Mouse (Mus musculus) stomach, embryonic 14.5 days (tissue): ENCODE data around the gene Zscan2. TPM values are rescaled to one million over a fixed set of nuclear protein-coding genes. Genes with fewer than 3 reads are reported as not detected.

Experiments
- ATAC-seq: fragments of 200-750 bp; cut with Nextera tagmentation; 2 replicates; pipeline ENCODE4 v1.8.0; 2017; ENCODE audit warnings: low read depth, moderate TSS enrichment; ENCODE audit not compliant: insufficient number of reproducible peaks, insufficient read depth, low FRiP score
- H3K27ac ChIP-seq: fragments of 300-500 bp; sonication (generic); 2 replicates; pipeline ENCODE4 v1.5.1; 2014; ENCODE audit warnings: mild to moderate bottlenecking, low read length, moderate library complexity, mixed read lengths
- H3K27me3 ChIP-seq: fragments of 300-500 bp; sonication (generic); 2 replicates; pipeline ENCODE4 v1.6.1; 2014; ENCODE audit warnings: low read length, control low read depth, mixed read lengths; ENCODE audit not compliant: control insufficient read depth, insufficient read depth
- H3K36me3 ChIP-seq: fragments of 300-500 bp; sonication (generic); 2 replicates; pipeline ENCODE4 v1.6.1; 2014; ENCODE audit warnings: mild to moderate bottlenecking, control low read depth, low read length, moderate library complexity, mixed read lengths; ENCODE audit not compliant: control insufficient read depth, insufficient read depth
- H3K4me1 ChIP-seq: fragments of 300-500 bp; sonication (generic); 2 replicates; pipeline ENCODE4 v1.6.1; 2014; ENCODE audit warnings: low read length, control low read depth, mixed read lengths; ENCODE audit not compliant: control insufficient read depth, insufficient read depth
- H3K4me2 ChIP-seq: fragments of 300-500 bp; sonication (generic); replicated peaks from 2 replicates; pipeline ENCODE4 v1.6.1; 2014; ENCODE audit warnings: low read depth, low read length, control low read depth
- H3K4me3 ChIP-seq: fragments of 300-500 bp; sonication (generic); 2 replicates; pipeline ENCODE4 v1.5.1; 2014; ENCODE audit warnings: low read depth, low read length, control low read depth
- H3K9ac ChIP-seq: fragments of 300-500 bp; sonication (generic); replicated peaks from 2 replicates; pipeline ENCODE4 v1.6.1; 2014; ENCODE audit warnings: low read depth, mild to moderate bottlenecking, control low read depth, low read length, moderate library complexity, mixed read lengths
- H3K9me3 ChIP-seq: fragments of 300-500 bp; sonication (generic); 2 replicates; pipeline ENCODE4 v1.6.1; 2016; ENCODE audit warnings: low read depth, low read length, control low read depth; ENCODE audit not compliant: control insufficient read depth
- WGBS: fragments of 180-500 bp; shearing (Covaris S2); extraction: QIAGEN DNeasy Blood & Tissue Kit; methylation state at CpG from one replicate; pipeline ENCODE4 v1.1.7; 2014; 5-methylcytosine and 5-hydroxymethylcytosine counted together
- polyA plus RNA-seq: library from polyadenylated mRNA; unstranded; fragments of >200 nt; fragmentation: Nextera tagmentation; extraction: Ambion mirVana; gene quantifications from 2 replicates; pipeline ENCODE4 v1.2.1, GENCODE M21; 2014

Zscan2 gene
- polyA plus RNA-seq, 1 experiment from 2014 or later: 2.4 TPM

DNA sequence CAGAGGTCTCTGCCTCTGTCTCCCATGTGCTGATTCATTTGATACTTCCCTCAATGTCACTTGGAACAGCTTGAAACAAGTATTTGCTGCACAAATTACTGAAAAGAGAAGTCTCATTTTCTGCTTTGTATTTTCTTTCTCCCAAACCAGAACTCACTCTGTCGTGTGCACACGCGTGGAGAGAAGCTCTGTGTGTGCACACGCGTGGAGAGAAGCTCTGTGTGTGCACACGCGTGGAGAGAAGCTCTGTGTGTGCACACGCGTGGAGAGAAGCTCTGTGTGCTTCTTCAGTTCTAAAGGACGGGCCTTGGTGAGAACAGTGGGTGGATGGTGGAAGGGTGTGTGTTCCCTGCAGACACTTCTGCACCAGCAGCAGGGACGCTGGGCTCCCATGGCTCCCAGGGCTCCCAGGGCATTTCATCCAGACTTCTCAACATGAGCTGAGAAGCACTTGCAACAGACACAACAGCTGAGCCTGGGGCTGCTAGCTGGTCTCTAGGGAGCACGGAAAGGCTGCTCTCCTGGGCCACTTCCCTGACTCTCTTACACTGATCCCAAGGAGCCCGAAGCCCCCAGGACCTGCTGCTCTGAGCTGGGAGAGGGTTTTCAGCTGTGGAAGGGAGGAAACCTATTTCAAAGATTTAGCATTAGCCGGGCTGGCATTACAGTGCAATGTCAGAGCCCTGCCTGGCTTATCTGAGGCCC is 34.2 kb downstream of the Zscan2 start:
- WGBS: 94% methylated on average over 14 of the region's 14 CpGs
- Histone ChIP-seq H3K4me3 (no peak overlapping the region), H3K4me2 (no peak overlapping the region), H3K4me1 (0 out of 2 replicates have a peak, but pooled peaks cover 1% of the 10 kb centered on the region), H3K9ac (no peak overlapping the region), H3K27ac (no peak overlapping the region), H3K9me3 (no peaks in the 10 kb centered on the region), H3K36me3 (peaks cover 41% of the 10 kb centered on the region), H3K27me3 (no peaks in the 10 kb centered on the region)
- ATAC-seq: no peak

- Histone ChIP-seq H3K36me3 (peaks cover 27% of the 10 kb centered on the region), H3K4me3 (no peak overlapping the region), H3K9ac (no peak overlapping the region), H3K27me3 (no peaks in the 10 kb centered on the region), H3K4me1 (0 out of 2 replicates have a peak, but pooled peaks cover 7% of the 10 kb centered on the region), H3K4me2 (no peak overlapping the region), H3K9me3 (no peaks in the 10 kb centered on the region), H3K27ac (no peak overlapping the region)
- 83% methylated on average over 7 of the region's 7 CpGs for WGBS
- no peak for ATAC-seq
These were observed 36.4 kb downstream of the Zscan2 start for GRCm38 (mm10) chr7:80897134-80897533.

- H3K4me2 ChIP-seq: no peak overlapping the region
- H3K4me3 ChIP-seq: no peak overlapping the region
- H3K4me1 ChIP-seq: 0 out of 2 replicates have a peak, but pooled peaks cover 7% of the 10 kb centered on the region
- no peak overlapping the region for H3K9ac ChIP-seq
- H3K36me3 ChIP-seq: peaks cover 22% of the 10 kb centered on the region
- H3K27me3 ChIP-seq: no peaks in the 10 kb centered on the region
- no peak for ATAC-seq
- no peak overlapping the region for H3K27ac ChIP-seq
- WGBS: 90% methylated on average over 4 of the region's 4 CpGs
- H3K9me3 ChIP-seq: no peaks in the 10 kb centered on the region
These were observed 37.0 kb downstream of the Zscan2 start for GRCm38 (mm10) chr7:80897721-80898120.

DNA sequence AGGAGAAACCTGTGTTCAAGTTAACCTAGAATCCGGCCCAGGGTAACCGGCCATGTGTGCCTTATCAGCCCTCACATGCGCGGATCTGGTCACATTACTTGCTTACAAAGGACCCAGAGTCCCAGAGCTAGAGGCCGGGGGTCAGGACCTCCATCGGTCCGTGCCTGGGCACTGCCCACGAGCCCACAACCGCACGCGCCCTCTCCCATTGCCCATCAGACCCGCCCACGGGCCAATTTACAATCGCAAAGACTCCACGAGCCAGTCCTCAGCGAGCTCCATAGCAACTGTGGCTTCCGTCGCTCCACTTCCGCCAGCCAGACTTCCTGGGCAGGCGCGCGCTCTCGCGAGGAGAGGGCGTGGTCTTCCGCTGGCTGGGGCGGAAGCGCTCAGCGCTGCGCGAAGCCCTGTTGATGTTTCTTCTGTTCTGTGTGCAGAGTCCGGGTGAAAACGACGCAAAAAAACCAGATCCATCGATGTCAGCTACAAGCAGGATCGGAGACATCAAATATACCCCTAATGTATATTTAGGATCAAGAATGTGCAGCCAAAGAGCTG is 40.3 kb downstream of the Zscan2 start, which contains the start of gene Wdr73:
Gene Wdr73 (minus strand): TSS at position 326 of the 558 bp plus-strand sequence.
- Histone ChIP-seq H3K36me3 (peaks cover 8% of the 10 kb centered on the region; the same call in 1 of the 2 replicates), H3K4me1 (peaks cover 13% of the 10 kb centered on the region; the same call in 1 of the 2 replicates), H3K27ac (peak within 1 kb of the TSS; percentile 11; the same call in 1 of the 2 replicates), H3K27me3 (no peaks in the 10 kb centered on the region), H3K4me2 (peak within 1 kb of the TSS; percentile 85), H3K9me3 (no peaks in the 10 kb centered on the region), H3K4me3 (peak within 1 kb of the TSS; percentile 65), H3K9ac (peak within 1 kb of the TSS; percentile 51)
- under 1% methylated on average over 36 of the region's 36 CpGs for WGBS
- ATAC-seq: peak; percentile 92

GRCm38 (mm10) chr7:80901541-80902274 is 41.0 kb downstream of the Zscan2 start:
- WGBS: 31% methylated on average over 15 of the region's 15 CpGs
- Histone ChIP-seq H3K4me1 (peaks cover 13% of the 10 kb centered on the region; the same call in 1 of the 2 replicates), H3K27ac (no peak overlapping the region; the same call in 1 of the 2 replicates), H3K9me3 (no peaks in the 10 kb centered on the region), H3K9ac (peak overlapping the region; percentile 51; the same call in 1 of the 2 replicates), H3K36me3 (peaks cover 8% of the 10 kb centered on the region; the same call in 1 of the 2 replicates), H3K4me3 (peak overlapping the region; percentile 65), H3K27me3 (no peaks in the 10 kb centered on the region), H3K4me2 (peak overlapping the region; percentile 48)
- no peak for ATAC-seq

DNA sequence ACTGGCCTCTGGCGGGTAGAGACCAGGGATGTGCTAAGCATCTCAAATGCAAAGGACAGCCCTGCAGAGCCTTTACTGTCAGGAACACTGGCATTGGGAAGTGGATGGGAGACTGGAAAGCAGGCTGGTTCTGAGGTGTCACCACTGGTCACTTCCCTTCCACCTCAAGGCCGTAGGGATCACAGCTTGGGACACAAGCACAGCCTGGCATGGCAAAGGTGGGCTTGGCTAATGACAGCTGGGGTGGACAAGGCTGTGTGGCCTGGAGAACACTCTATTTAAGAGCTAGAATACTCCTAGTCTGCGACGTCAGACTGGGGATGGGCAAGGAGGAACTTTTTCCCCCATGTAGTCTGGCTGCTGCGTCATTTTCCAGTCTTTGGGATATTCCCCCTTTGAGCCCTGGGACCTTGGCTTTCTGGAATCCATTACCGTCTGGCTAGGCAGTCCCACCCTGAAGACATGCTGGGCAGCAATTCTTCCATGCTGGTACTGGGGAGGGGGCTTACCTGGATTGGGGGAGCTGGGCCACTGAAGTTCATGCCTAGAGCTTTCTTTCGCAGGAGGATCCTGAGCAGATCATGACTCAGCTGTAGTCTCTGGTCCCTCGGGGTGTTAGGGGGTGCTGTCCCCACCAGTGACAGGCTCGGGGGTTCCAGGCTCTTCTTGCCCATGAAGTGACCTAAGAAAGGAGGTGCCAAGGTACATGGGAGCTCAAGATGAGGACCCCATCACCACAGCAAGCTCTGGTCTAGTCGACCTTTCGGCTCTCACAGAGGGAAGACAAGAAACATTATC is 43.1 kb downstream of the Zscan2 start:
- H3K27ac ChIP-seq: no peak overlapping the region
- ATAC-seq: no peak
- H3K4me1 ChIP-seq: peaks cover 13% of the 10 kb centered on the region; the same call in 1 of the 2 replicates
- no peak overlapping the region for H3K4me3 ChIP-seq
- H3K27me3 ChIP-seq: no peaks in the 10 kb centered on the region
- H3K9me3 ChIP-seq: no peaks in the 10 kb centered on the region
- peak overlapping the region; percentile 78 for H3K4me2 ChIP-seq
- no peaks in the 10 kb centered on the region for H3K36me3 ChIP-seq
- H3K9ac ChIP-seq: no peak overlapping the region; the same call in 1 of the 2 replicates
- 91% methylated on average over 11 of the region's 11 CpGs for WGBS

DNA sequence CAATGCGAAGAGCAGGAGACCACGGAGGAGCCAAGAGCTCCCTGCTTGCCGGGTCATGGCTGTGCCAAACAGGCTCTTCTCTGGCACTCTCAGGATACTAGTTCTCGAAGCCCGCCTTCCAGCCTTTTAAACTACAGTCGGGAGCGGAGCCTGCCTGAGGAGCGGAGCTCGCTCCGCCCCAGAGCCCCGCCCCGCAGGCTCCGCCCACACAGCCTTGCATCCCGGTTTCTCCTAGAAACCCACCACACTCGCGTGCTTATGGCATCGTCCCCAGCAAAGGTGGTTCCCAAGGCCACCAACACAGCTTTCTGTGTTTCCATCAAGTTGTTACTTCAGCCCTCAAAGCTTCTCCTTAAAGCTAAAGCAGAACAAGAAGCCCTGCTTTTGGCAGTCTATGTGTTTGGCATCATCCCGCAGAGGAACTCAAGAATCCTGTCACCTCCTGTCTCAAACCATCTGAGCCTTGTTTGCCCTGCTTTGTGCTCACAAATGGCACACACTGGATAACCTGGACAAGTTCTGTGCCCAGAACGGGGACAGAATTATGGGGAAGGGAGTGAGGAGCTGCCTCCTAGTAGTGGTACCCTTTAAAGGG is 44.3 kb downstream of the Zscan2 start, which contains the start of gene Nmb:
Gene Nmb (minus strand): TSS at position 156 of the 595 bp plus-strand sequence.
- ATAC-seq: peak; percentile 68; the same call in 1 of the 2 replicates
- H3K9ac ChIP-seq: peak within 1 kb of the TSS; percentile 50

More for the DNA sequence above, 44.3 kb downstream of the Zscan2 start, which contains the start of gene Nmb:
- peak within 1 kb of the TSS; percentile 39 for H3K4me3 ChIP-seq
- H3K4me2 ChIP-seq: peak within 1 kb of the TSS; percentile 78
- H3K4me1 ChIP-seq: peaks cover 11% of the 10 kb centered on the region; the same call in 1 of the 2 replicates
- whole genome bisulfite sequencing: 4% methylated on average over 19 of the region's 19 CpGs
- H3K36me3 ChIP-seq: no peaks in the 10 kb centered on the region
- H3K9me3 ChIP-seq: no peaks in the 10 kb centered on the region
- no peak within 1 kb of the TSS for H3K27ac ChIP-seq
- no peaks in the 10 kb centered on the region for H3K27me3 ChIP-seq
